Mouse (Mus musculus) ES-E14 (cell line): ENCODE results near the gene Ranbp17. TPM values are rescaled to one million over a fixed set of nuclear protein-coding genes. Genes with fewer than 3 reads are reported as not detected.

ENCODE experiments used
- DNase-seq: peaks from one replicate; pipeline ENCODE4 v3.0.0-alpha.2; 2013; ENCODE audit warnings: low read depth, low spot score
- H3K27ac ChIP-seq: 2 replicates; pipeline ENCODE4 v1.5.1; 2012; ENCODE audit warnings: low read depth, mild to moderate bottlenecking, low read length, moderate library complexity, mixed read lengths; ENCODE audit not compliant: poor library complexity, insufficient read depth, severe bottlenecking
- H3K36me3 ChIP-seq: 2 replicates; pipeline ENCODE4 v1.6.1; 2012; ENCODE audit warnings: mild to moderate bottlenecking, low read length, moderate library complexity, mixed read lengths; ENCODE audit not compliant: control insufficient read depth, poor library complexity, insufficient read depth, severe bottlenecking
- H3K4me1 ChIP-seq, 2 experiments: fragments of 150-350 bp in 1 of 2; sonication (generic) in 1 of 2; 2 replicates each; pipeline ENCODE4 v1.6.1; 2012; ENCODE audit warnings: low read length in 2 of 2, mild to moderate bottlenecking in 1 of 2, mixed read lengths in 1 of 2; ENCODE audit not compliant: control insufficient read depth in 2 of 2, insufficient read depth in 2 of 2, poor library complexity in 1 of 2
- H3K4me3 ChIP-seq, 2 experiments: fragments of 150-350 bp in 1 of 2; sonication (generic) in 1 of 2; 2 replicates each; pipeline ENCODE4 v1.5.1; 2012; ENCODE audit warnings: low read length in 2 of 2, low read depth in 1 of 2, mild to moderate bottlenecking in 1 of 2, mixed read lengths in 1 of 2; ENCODE audit not compliant: insufficient read depth in 1 of 2, poor library complexity in 1 of 2, severe bottlenecking in 1 of 2
- H3K9ac ChIP-seq: 2 replicates; pipeline ENCODE4 v1.6.1; 2012; ENCODE audit warnings: low read depth, mild to moderate bottlenecking, low read length, mixed read lengths; ENCODE audit not compliant: poor library complexity, insufficient read depth, severe bottlenecking
- H3K9me3 ChIP-seq: fragments of 150-350 bp; sonication (generic); 2 replicates; pipeline ENCODE4 v1.6.1; 2012; ENCODE audit warnings: low read depth, mild to moderate bottlenecking, low read length; ENCODE audit not compliant: control insufficient read depth, insufficient read depth
- CHD2 ChIP-seq: IDR thresholded peaks from 2 replicates; pipeline ENCODE4 v1.6.1; 2014; ENCODE audit warnings: mild to moderate bottlenecking, low read depth, low read length, inconsistent platforms
- HCFC1 ChIP-seq: IDR thresholded peaks from 2 replicates; pipeline ENCODE4 v1.6.1; 2012; ENCODE audit warnings: low read length, inconsistent platforms, borderline replicate concordance; ENCODE audit not compliant: insufficient read depth
- MAFK ChIP-seq: IDR thresholded peaks from 2 replicates; pipeline ENCODE4 v1.6.1; 2014; ENCODE audit warnings: mild to moderate bottlenecking, low read depth, low read length, inconsistent platforms; ENCODE audit not compliant: insufficient read depth
- ZC3H11A ChIP-seq: IDR thresholded peaks from 2 replicates; pipeline ENCODE4 v1.6.1; 2012; ENCODE audit warnings: low read depth, mild to moderate bottlenecking, inconsistent platforms, low read length, borderline replicate concordance
- ZNF384 ChIP-seq: IDR thresholded peaks from 2 replicates; pipeline ENCODE4 v1.6.1; 2012; ENCODE audit warnings: low read depth, low read length, inconsistent platforms
- in situ Hi-C, 2 experiments: fragments of 600-800 bp; cut with MboI; formaldehyde crosslinking; loops; one replicate each; pipeline ENCODE4 v1.15.1; 2025; ENCODE audit warnings: low sequenced_read_pairs in 2 of 2, inconsistent platforms in 1 of 2; ENCODE audit not compliant: unreplicated experiment in 2 of 2
- total RNA-seq: library from RNA; depleted of rRNA; stranded (reverse); fragments of 300-350 nt; gene quantifications from 2 replicates; pipeline ENCODE4 v1.2.3, GENCODE M21; 2012

Ranbp17 gene
- total RNA-seq, 1 experiment, result 42.4 TPM

DNA sequence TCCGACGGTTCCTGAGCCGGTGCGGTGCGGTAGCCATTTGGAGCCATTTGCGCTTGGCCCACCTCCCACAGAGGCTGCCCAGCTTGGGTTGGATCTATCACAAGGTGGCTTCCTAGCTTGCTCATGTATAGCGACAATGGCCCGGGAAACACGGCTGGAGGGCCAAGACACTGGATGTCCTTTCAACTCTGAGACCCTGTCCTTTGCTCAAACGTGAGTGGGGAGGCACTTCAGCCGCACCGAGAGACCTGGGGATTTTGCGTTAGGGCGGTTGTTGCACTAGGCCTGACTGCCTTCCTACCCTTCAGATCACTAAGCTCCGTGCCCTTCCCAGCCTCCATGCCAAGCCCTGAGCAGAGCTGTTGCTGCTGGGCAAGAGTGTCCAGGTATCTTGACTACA, 315.9 kb downstream of the Ranbp17 start:
- H3K9me3 ChIP-seq, result no peaks in the 10 kb centered on the region
- no peak for DNase-seq
- H3K9ac ChIP-seq, result no peak overlapping the region
- no peak overlapping the region for H3K4me3 ChIP-seq
- TF ChIP-seq ZC3H11A (no peak), HCFC1 (no peak)
- H3K36me3 ChIP-seq, result no peaks in the 10 kb centered on the region
- in situ Hi-C loops, result loop anchor here in 1 of 2 experiments (25.0 kb wide), 2 partner anchors 415 to 515 kb away; no protein-coding TSS in a partner anchor
- peaks cover 2 to 7% of the 10 kb centered on the region in 2 experiments; a peak in 2 of 4 replicates for H3K4me1 ChIP-seq
- H3K27ac ChIP-seq, result no peak overlapping the region

DNA sequence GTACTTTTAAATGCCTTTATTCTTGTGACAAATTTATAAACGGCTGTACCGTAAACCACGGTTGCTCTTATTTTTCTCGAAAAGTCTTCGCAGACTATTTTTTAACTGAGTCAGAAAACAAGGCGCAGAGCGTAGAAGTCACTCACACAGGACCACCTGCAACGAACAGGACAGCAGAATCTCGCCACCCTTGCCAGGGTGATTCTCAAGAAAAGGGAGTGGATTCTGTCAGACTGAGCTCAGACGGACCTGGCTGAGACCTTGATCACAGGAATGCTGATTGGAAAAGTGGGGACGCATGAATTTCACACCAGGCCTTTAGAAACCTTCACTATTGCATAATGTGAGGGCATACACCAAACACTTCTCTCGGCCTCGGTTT, 316.4 kb downstream of the Ranbp17 start:
- TF ChIP-seq CHD2, result no peak
- TF ChIP-seq HCFC1, result no peak
- TF ChIP-seq ZC3H11A, result no peak
- TF ChIP-seq MAFK, result no peak
- TF ChIP-seq ZNF384, result no peak
- in situ Hi-C loops, result loop anchor here in 1 of 2 experiments (25.0 kb wide), 2 partner anchors 415 to 515 kb away; no protein-coding TSS in a partner anchor
- no peaks in the 10 kb centered on the region for H3K9me3 ChIP-seq
- no peak overlapping the region for H3K9ac ChIP-seq
- peaks cover 2 to 6% of the 10 kb centered on the region in 2 experiments; a peak in 2 of 4 replicates for H3K4me1 ChIP-seq
- no peak overlapping the region for H3K4me3 ChIP-seq
- no peaks in the 10 kb centered on the region for H3K36me3 ChIP-seq
- H3K27ac ChIP-seq, result no peak overlapping the region
- no peak for DNase-seq

- Histone ChIP-seq H3K4me1 (peaks cover 2 to 6% of the 10 kb centered on the region in 2 experiments; a peak in 2 of 4 replicates), H3K9ac (no peak overlapping the region), H3K36me3 (no peaks in the 10 kb centered on the region), H3K27ac (no peak overlapping the region), H3K4me3 (no peak overlapping the region), H3K9me3 (no peaks in the 10 kb centered on the region)
- TF ChIP-seq HCFC1, result no peak
- no peak for TF ChIP-seq CHD2
- TF ChIP-seq ZNF384, result no peak
- no peak for TF ChIP-seq ZC3H11A
- TF ChIP-seq MAFK, result no peak
- no peak for DNase-seq
- in situ Hi-C loops, result loop anchor here in 1 of 2 experiments (25.0 kb wide), 2 partner anchors 416 to 516 kb away; no protein-coding TSS in a partner anchor
These were observed 317.0 kb downstream of the Ranbp17 start for GRCm38 (mm10) chr11:33196447-33197132.

DNA sequence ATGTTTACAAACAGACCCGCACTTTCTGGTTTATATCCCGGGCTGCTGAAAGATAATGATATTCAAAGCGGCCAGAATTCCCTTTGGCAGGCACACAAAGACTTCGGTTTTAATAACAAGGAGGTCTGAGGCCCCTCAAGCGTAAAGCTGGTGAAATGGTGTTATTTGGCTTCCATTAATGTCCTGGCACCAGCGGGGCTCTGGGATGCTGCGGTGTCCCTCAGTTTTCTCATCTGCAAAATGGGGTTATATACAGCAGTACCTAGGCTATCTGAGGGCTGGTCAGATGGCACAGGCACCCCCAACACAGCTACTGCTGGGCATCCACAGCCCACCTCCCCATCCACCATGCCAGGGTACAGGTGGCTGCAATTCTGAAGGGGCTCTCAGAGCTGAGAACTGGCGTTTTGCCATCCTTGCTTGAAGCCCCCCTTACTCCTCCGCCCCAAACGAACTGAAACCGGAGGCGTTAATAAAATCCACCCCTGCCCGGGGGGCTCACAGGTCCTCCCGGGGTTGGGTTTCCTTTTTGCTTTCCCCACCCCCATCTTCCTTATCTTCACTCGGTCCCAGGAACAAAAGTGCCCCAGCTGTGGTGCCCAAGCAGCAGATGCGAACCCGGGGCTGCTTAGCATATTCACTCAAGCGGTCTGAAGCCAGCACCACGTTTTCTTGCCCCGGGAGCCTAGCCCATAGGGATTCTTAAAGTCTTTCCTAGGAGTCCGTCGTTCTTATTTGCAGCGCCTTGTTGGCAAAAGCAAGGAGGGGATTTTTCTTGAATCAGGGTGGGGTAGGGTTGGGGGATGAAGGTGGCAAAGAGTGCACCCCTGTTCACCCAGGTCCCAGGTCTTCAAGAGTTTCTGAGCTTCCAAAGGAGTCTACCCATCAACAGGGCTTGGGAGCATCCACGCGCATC, 317.8 kb downstream of the Ranbp17 start:
- H3K27ac ChIP-seq, result no peak overlapping the region
- TF ChIP-seq HCFC1 (no peak), ZC3H11A (no peak), CHD2 (no peak), ZNF384 (no peak)
- no peaks in the 10 kb centered on the region for H3K9me3 ChIP-seq
- H3K9ac ChIP-seq, result no peak overlapping the region
- peaks cover 2 to 6% of the 10 kb centered on the region in 2 experiments; a peak in 2 of 4 replicates for H3K4me1 ChIP-seq
- H3K36me3 ChIP-seq, result no peaks in the 10 kb centered on the region
- DNase-seq, result no peak
- in situ Hi-C loops, result loop anchor here in 1 of 2 experiments (25.0 kb wide), 2 partner anchors 417 to 517 kb away; no protein-coding TSS in a partner anchor
- no peak overlapping the region for H3K4me3 ChIP-seq
